Mouse (Mus musculus) ZHBTc4 (cell line): ENCODE results near the gene Cdh20.

ENCODE experiments used
- DNase-seq: peaks from one replicate; pipeline ENCODE4 v3.0.0-alpha.2; 2011; ENCODE audit warnings: low read depth, low spot score

The Cdh20 gene

GRCm38 (mm10) chr1:105013291-105013690 is 245.0 kb downstream of the Cdh20 start:
- DNase-seq: peak; percentile 71

- DNase-seq: no peak
These were observed 273.3 kb downstream of the Cdh20 start for GRCm38 (mm10) chr1:105041668-105042067.
